Mouse (Mus musculus): ENCODE data around the gene Peak1. TPM values are rescaled to one million over a fixed set of nuclear protein-coding genes. Genes with fewer than 3 reads are reported as not detected.
A peak's percentile ranks its signal among the peaks of the same experiment; 100 is the strongest.
"Not testable (repeated sequence)": the region's sequence is repeated elsewhere in the genome, so short reads cannot be mapped to it uniquely, and the experiment has no call there.

Gene Peak1
- total and polyA plus RNA-seq, 2 experiments from 2014 or later, result 5.3 to 9.1 TPM

DNA sequence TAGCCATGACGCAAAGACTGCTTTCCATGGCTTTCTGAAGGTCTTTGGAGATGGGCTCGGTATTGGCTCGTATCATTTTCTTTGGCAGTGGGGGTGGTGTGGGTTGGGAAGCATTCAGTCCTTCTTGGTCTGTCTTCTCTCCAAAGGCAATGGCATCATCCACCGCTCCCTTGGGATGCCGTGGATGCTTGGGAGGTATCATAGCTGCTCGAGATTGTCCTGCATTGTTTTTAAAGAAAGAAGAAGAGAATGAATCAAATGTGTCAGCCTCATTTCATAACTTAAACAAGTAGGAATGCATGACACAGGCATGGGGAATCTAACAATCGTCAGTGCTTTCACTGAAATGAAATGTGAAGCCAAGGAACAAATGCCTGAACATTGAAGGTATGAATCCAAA, 190.2 kb downstream of the Peak1 start:
- WGBS, result 92% methylated on average over 7 of the region's 7 CpGs
- no peaks in the 10 kb centered on the region for H3K4me1 ChIP-seq (ENCODE audit: insufficient read depth, low read length)
- DNase-seq (ENCODE audit: low spot score), result no peak
- H3K36me3 ChIP-seq (ENCODE audit: insufficient read depth, low read length), result no peaks in the 10 kb centered on the region; the same call in 1 of the 2 replicates
- H3K4me2 ChIP-seq (ENCODE audit: low read depth, low read length), result no peak overlapping the region
- ATAC-seq, result no peak
- H3K4me3 ChIP-seq (ENCODE audit: low read length), result no peak overlapping the region
- H3K27me3 ChIP-seq (ENCODE audit: insufficient read depth, low read length), result no peaks in the 10 kb centered on the region
- H3K27ac ChIP-seq, result no peak overlapping the region
- H3K9ac ChIP-seq (replicated peaks; ENCODE audit: low read length), result no peak overlapping the region
- TF ChIP-seq CTCF (IDR thresholded peaks at IDR 0.05; ENCODE audit: low read depth), result no peak
- no peaks in the 10 kb centered on the region for H3K9me3 ChIP-seq (ENCODE audit: low read length)

DNA sequence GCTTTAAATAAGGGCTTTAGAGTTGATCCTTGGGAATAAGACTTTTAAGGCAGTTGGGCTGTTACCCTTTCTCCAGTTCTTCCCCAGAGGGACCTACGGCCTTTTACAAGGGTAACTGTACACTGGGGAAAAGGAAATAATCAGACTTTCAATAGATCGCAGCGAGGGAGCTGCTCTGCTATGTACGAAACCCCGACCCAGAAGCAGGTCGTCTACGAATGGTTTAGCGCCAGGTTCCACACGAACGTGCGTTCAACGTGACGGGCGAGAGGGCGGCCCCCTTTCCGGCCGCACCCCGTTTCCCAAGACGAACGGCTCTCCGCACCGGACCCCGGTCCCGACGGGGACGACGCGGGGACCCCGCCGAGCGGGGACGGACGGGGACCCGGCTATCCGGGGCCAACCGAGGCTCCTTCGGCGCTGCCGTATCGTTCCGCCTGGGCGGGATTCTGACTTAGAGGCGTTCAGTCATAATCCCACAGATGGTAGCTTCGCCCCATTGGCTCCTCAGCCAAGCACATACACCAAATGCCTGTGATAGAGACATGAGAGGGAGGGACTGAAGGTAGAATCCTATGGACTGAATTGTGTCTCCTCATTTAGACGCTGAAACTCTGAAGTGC, 194.3 kb downstream of the Peak1 start:
- not testable (repeated sequence) for DNase-seq (ENCODE audit: low spot score); H3K9ac ChIP-seq (replicated peaks; ENCODE audit: low read length); H3K36me3 ChIP-seq (ENCODE audit: insufficient read depth, low read length); H3K4me1 ChIP-seq (ENCODE audit: insufficient read depth, low read length); H3K27me3 ChIP-seq (ENCODE audit: insufficient read depth, low read length); H3K9me3 ChIP-seq (ENCODE audit: low read length); H3K27ac ChIP-seq
- 27% methylated on average over 37 of the region's 45 CpGs for WGBS
- ATAC-seq, result peak; percentile 100
- Histone ChIP-seq H3K4me3 (ENCODE audit: low read length) (peak overlapping the region; percentile 19), H3K4me2 (ENCODE audit: low read depth, low read length) (peak overlapping the region; percentile 38)

DNA sequence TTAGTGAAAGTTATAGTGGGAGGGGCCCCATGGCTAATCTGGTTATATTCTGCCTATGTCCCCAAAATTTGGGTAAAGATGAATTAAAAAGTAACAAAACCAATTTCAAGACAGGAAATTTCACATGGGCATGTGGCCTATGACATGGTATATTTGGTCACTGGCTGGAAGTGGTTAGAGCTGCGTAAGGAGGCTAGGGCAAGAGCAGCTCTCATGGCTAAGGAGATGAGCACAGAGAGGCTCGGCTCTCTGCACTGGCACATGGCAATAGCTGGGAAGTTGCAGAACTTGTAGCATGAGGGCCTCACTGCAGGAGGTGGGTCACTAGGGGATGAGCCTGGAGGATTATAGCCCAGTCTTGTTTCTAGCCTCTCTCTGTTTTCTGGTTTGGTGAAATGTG, 199.0 kb downstream of the Peak1 start:
- no peak for TF ChIP-seq CTCF (IDR thresholded peaks at IDR 0.05; ENCODE audit: low read depth)
- 76% methylated on average over 2 of the region's 2 CpGs for WGBS
- no peak overlapping the region for H3K4me2 ChIP-seq (ENCODE audit: low read depth, low read length)
- no peak overlapping the region for H3K4me3 ChIP-seq (ENCODE audit: low read length)
- no peak overlapping the region for H3K9ac ChIP-seq (replicated peaks; ENCODE audit: low read length)
- no peaks in the 10 kb centered on the region for H3K27me3 ChIP-seq (ENCODE audit: insufficient read depth, low read length)
- H3K4me1 ChIP-seq (ENCODE audit: insufficient read depth, low read length), result peaks cover 6% of the 10 kb centered on the region; the same call in 1 of the 2 replicates
- no peak for ATAC-seq
- H3K9me3 ChIP-seq (ENCODE audit: low read length), result no peaks in the 10 kb centered on the region
- no peak for DNase-seq (ENCODE audit: low spot score)
- H3K27ac ChIP-seq, result no peak overlapping the region
- no peaks in the 10 kb centered on the region for H3K36me3 ChIP-seq (ENCODE audit: insufficient read depth, low read length)

DNA sequence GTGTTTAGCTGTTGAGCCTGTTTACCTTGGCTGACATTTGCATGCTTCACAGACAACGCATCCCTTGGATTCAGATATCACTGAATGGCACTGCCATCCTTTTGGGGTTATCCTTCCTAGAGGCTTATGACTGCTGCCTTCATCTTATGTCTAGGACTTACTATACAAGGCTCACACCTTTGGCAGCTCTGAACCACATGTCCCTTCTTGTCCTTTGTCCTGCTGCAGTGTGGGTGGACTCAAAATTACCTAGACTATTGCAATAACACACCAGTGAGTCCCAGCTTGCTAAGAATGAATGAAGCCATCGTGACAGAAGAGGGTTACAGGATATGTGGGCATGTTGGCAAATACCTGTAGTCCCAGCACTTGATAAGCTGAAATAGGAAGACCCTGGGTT, 199.8 kb downstream of the Peak1 start:
- Histone ChIP-seq H3K27me3 (ENCODE audit: insufficient read depth, low read length) (no peaks in the 10 kb centered on the region), H3K4me2 (ENCODE audit: low read depth, low read length) (no peak overlapping the region), H3K4me1 (ENCODE audit: insufficient read depth, low read length) (peaks cover 6% of the 10 kb centered on the region; the same call in 1 of the 2 replicates), H3K9me3 (ENCODE audit: low read length) (no peaks in the 10 kb centered on the region), H3K9ac (replicated peaks; ENCODE audit: low read length) (no peak overlapping the region), H3K36me3 (ENCODE audit: insufficient read depth, low read length) (no peaks in the 10 kb centered on the region), H3K27ac (no peak overlapping the region), H3K4me3 (ENCODE audit: low read length) (no peak overlapping the region)
- WGBS, result 80% methylated on average over 2 of the region's 2 CpGs
- ATAC-seq (no peak), DNase-seq (ENCODE audit: low spot score) (no peak)
- no peak for TF ChIP-seq CTCF (IDR thresholded peaks at IDR 0.05; ENCODE audit: low read depth)

DNA sequence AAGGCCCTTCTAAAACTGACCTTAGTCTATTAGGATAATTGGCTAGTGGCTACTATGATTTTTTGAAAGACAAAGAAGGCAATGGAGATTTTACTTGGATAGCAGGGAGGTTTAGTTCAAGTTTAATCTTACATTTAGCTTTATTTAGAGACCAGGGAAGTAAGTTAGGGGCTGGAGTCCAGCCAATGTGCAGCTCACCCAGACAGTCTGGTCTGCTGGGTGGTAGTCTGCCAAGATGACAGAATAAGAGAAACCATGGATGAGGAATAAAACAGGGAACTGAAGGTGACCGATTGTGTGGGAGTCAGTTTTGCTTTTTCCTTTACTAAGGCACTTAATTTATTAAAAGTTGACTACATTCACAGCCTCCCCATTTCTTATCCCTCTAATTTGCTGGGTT, 200.5 kb downstream of the Peak1 start:
- Histone ChIP-seq H3K27me3 (ENCODE audit: insufficient read depth, low read length) (no peaks in the 10 kb centered on the region), H3K4me1 (ENCODE audit: insufficient read depth, low read length) (peaks cover 6% of the 10 kb centered on the region; the same call in 1 of the 2 replicates), H3K4me2 (ENCODE audit: low read depth, low read length) (no peak overlapping the region), H3K36me3 (ENCODE audit: insufficient read depth, low read length) (no peaks in the 10 kb centered on the region), H3K4me3 (ENCODE audit: low read length) (no peak overlapping the region), H3K27ac (no peak overlapping the region), H3K9me3 (ENCODE audit: low read length) (no peaks in the 10 kb centered on the region), H3K9ac (replicated peaks; ENCODE audit: low read length) (no peak overlapping the region)
- TF ChIP-seq CTCF (IDR thresholded peaks at IDR 0.05; ENCODE audit: low read depth), result no peak
- DNase-seq (ENCODE audit: low spot score), result peak; percentile 20
- WGBS, result 59% methylated on average over 1 of the region's 1 CpGs
- no peak for ATAC-seq

DNA sequence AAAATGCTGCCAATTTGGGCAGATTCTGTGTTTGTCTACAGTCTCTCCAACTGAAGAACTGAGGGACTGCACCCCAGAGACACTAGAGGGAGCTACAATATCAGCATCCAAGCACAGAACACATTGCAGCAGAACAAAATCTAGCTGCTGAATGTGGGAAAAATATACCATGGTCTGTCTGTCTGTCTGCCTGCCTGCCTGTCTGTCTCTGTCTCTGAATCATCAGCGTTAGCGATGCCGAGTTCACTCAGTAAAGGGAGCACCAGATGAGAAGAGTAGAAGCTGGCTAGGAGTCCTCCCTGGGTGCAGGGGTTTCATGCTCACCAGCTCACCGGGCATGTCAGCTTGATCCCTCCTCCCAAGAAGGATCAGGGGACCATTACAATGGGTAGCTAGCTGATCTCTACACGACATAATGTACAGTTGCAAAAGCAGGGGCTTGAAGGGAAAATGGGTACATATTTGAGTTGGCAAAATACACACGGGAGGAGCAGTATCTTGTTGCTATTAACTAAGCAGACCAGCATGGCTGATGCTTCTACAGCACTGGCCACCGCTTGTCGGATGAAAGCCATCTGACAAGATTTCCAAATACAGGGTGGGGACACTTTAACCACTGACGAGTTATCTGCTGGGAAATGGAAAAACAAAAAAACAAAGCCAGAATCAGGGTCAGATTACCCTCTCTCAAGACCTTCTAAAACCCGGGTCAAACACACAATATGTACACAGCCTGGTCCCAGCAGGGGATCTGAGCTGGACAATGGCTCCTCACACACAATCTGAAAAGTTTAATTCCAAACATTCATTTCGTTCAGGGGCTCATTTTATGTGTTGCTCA, 204.2 kb downstream of the Peak1 start:
- peak; percentile 68; the same call in 1 of the 2 replicates for ATAC-seq
- Histone ChIP-seq H3K27me3 (ENCODE audit: insufficient read depth, low read length) (no peaks in the 10 kb centered on the region), H3K9me3 (ENCODE audit: low read length) (no peaks in the 10 kb centered on the region), H3K4me3 (ENCODE audit: low read length) (peak overlapping the region; percentile 25), H3K27ac (no peak overlapping the region), H3K4me2 (ENCODE audit: low read depth, low read length) (peak overlapping the region; percentile 53), H3K36me3 (ENCODE audit: insufficient read depth, low read length) (no peaks in the 10 kb centered on the region), H3K4me1 (ENCODE audit: insufficient read depth, low read length) (peaks cover 6% of the 10 kb centered on the region; the same call in 1 of the 2 replicates), H3K9ac (replicated peaks; ENCODE audit: low read length) (no peak overlapping the region; the same call in 1 of the 2 replicates)
- TF ChIP-seq CTCF (IDR thresholded peaks at IDR 0.05; ENCODE audit: low read depth), result peak; percentile 93
- 5% methylated on average over 11 of the region's 11 CpGs for WGBS
- peak; percentile 85 for DNase-seq (ENCODE audit: low spot score)

DNA sequence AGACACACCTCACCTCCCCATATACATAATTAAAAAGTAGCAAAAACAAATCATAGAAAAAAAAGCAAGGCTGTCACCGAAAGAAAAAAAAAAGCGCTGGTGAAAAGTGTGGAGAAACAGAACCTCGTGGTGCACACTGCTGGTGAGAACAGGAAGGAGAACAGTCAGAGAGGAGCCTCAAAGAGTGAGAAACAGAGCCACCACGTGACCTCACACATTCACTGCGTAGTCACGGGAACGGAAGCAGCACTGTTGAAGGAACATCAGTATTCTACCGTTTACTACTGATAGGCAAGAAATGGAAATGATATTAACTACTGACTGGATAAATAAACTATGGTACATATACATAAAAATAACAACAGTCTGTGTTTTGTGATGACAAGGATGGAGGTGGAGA, 209.1 kb downstream of the Peak1 start:
- no peak overlapping the region for H3K9ac ChIP-seq (replicated peaks; ENCODE audit: low read length)
- no peaks in the 10 kb centered on the region for H3K36me3 ChIP-seq (ENCODE audit: insufficient read depth, low read length)
- ATAC-seq (no peak), DNase-seq (ENCODE audit: low spot score) (no peak)
- no peak overlapping the region for H3K4me3 ChIP-seq (ENCODE audit: low read length)
- H3K9me3 ChIP-seq (ENCODE audit: low read length), result no peaks in the 10 kb centered on the region
- H3K27me3 ChIP-seq (ENCODE audit: insufficient read depth, low read length), result no peaks in the 10 kb centered on the region
- no peak overlapping the region for H3K4me2 ChIP-seq (ENCODE audit: low read depth, low read length)
- H3K4me1 ChIP-seq (ENCODE audit: insufficient read depth, low read length), result no peaks in the 10 kb centered on the region
- no peak for TF ChIP-seq CTCF (IDR thresholded peaks at IDR 0.05; ENCODE audit: low read depth)
- WGBS, result 79% methylated on average over 8 of the region's 8 CpGs
- H3K27ac ChIP-seq, result no peak overlapping the region

All from hindbrain, postnatal 0 days (tissue).